ENCODE assay signal across 14 mouse cellular contexts in the genomic region with DNA sequence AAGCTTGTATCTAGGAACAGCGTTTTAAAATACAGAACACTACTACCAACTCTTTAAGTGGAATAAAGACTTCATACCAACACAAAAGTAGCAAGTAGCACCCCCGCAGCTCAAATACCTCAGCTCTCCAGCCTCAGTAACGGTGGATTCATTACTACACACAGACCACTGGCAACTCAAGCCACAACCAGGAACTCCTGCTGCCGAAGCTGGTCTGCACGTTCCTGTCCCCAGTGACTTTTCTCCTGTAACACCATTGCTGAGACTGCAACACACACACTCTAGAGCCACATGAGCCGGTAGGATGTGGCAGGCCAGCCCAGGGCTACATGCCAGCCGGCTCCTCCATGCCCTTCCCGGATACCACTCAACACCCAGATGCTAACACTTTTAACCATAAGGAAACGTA. TPM values are rescaled to one million over a fixed set of nuclear protein-coding genes. Genes with fewer than 3 reads are reported as not detected.
A peak's percentile ranks its signal among the peaks of the same experiment; 100 is the strongest.
DNase-seq lines count a peak whose midpoint lies in the region; ATAC-seq and TF ChIP-seq lines count a peak whose summit lies in the region.
"Had no signal": no experiment of that assay in that cellular context is flagged by ENCODE, and none has a peak within 500 bp of the region (broad histone marks: within the 10 kb centered on the region; RNA-seq: fewer than 3 reads in every experiment).

No protein-coding gene starts in this region.

- POLR2A ChIA-PET in Patski (lab: Charles Lee), result interaction anchor here (0.9 kb wide), 1 partner anchor 20 kb away, joined by 3 read pairs; a partner anchor contains a TSS

- in situ Hi-C loops in Patski (cut with MboI; ENCODE audit: low pct_unique_long_range_greater_than_20kb), result no loop called here

- no peak overlapping the region for H3K9ac ChIP-seq in heart, embryonic 11.5 days (ENCODE audit: low read depth, low read length)
- no peak overlapping the region; the same call in 1 of the 2 replicates for H3K9ac ChIP-seq in hindbrain, embryonic 11.5 days (ENCODE audit: low read depth, low read length)
- H3K9ac ChIP-seq: liver, embryonic 15.5 days had no signal

- no peaks in the 10 kb centered on the region for H3K36me3 ChIP-seq in heart, embryonic 11.5 days (ENCODE audit: control insufficient read depth, insufficient read depth, low read length)
- no peaks in the 10 kb centered on the region for H3K36me3 ChIP-seq in megakaryocyte, embryonic 14.5 days (replicated peaks; ENCODE audit: low read length)
- no peaks in the 10 kb centered on the region for H3K36me3 ChIP-seq in hindbrain, embryonic 11.5 days (ENCODE audit: control insufficient read depth, insufficient read depth, low read length)
- H3K36me3 ChIP-seq: hindbrain, embryonic 10.5 days; liver, embryonic 15.5 days had no signal

- WGBS in heart, embryonic 11.5 days (ENCODE audit: insufficient replicate concordance), result 50% methylated on average over 9 of the region's 9 CpGs
- WGBS in hindbrain, embryonic 11.5 days, result 73% methylated on average over 9 of the region's 9 CpGs

- H3K9me3 ChIP-seq in heart, embryonic 11.5 days (replicated peaks; ENCODE audit: control insufficient read depth, low read length), result no peaks in the 10 kb centered on the region
- H3K9me3 ChIP-seq in megakaryocyte, embryonic 14.5 days, result peaks cover 4% of the 10 kb centered on the region; the same call in 1 of the 2 replicates
- no peaks in the 10 kb centered on the region for H3K9me3 ChIP-seq in hindbrain, embryonic 11.5 days (ENCODE audit: control insufficient read depth, low read length)
- H3K9me3 ChIP-seq: hindbrain, embryonic 10.5 days; liver, embryonic 15.5 days had no signal

- TF ChIP-seq CTCF in Patski (IDR thresholded peaks at IDR 0.05), result no peak

- DNase-seq in gastrocnemius, postnatal 10 days, result peak; percentile 35
- DNase-seq in gastrocnemius, postnatal 25 days, result no peak
- no peak for DNase-seq in Patski (ENCODE audit: low read depth, low spot score)
- no peak for DNase-seq in hindbrain, embryonic 11.5 days (ENCODE audit: low spot score)
- DNase-seq in Muller cell, postnatal 12 days (ENCODE audit: inconsistent ontology term), result no peak
- DNase-seq: cerebellum, adult 2 months; kidney, postnatal 10 days had no signal

- peak; percentile 36 for ATAC-seq in Patski
- 0 out of 2 replicates have a peak, but pooled peaks have one; percentile 31 for ATAC-seq in heart, embryonic 11.5 days (replicated peaks; ENCODE audit: insufficient number of reproducible peaks, low FRiP score, low TSS enrichment)
- ATAC-seq in activated CD4-positive, CD25-positive, alpha-beta regulatory T cell, adult 4 months, result no peak
- no peak for ATAC-seq in hindbrain, embryonic 11.5 days (ENCODE audit: low FRiP score)
- ATAC-seq: CD4-positive, CD25-positive, alpha-beta regulatory T cell, adult 4 months had no signal

- CTCF ChIA-PET in Patski (lab: Charles Lee), result interaction anchor here (1.1 to 2.1 kb wide), 2 partner anchors 37 to 51 kb away, joined by 4 to 9 read pairs; no protein-coding TSS in a partner anchor

- H3K27ac ChIP-seq in heart, embryonic 11.5 days (ENCODE audit: low read depth, low read length), result peak overlapping the region; percentile 70
- H3K27ac ChIP-seq in hindbrain, embryonic 11.5 days (ENCODE audit: low read depth, low read length), result no peak overlapping the region
- H3K27ac ChIP-seq: hindbrain, embryonic 10.5 days; liver, embryonic 15.5 days had no signal

- peak overlapping the region; percentile 40 for H3K4me2 ChIP-seq in heart, embryonic 11.5 days
- no peak overlapping the region for H3K4me2 ChIP-seq in hindbrain, embryonic 11.5 days (replicated peaks; ENCODE audit: low read depth, low read length)
- H3K4me2 ChIP-seq: liver, embryonic 15.5 days had no signal

- no peak overlapping the region for H3K4me3 ChIP-seq in heart, embryonic 11.5 days (ENCODE audit: low read depth, low read length)
- H3K4me3 ChIP-seq in megakaryocyte, embryonic 14.5 days (replicated peaks), result peak overlapping the region; percentile 83
- no peak overlapping the region for H3K4me3 ChIP-seq in hindbrain, embryonic 11.5 days (ENCODE audit: low read depth, low read length)
- H3K4me3 ChIP-seq: hindbrain, embryonic 10.5 days; liver, embryonic 15.5 days had no signal

- H3K27me3 ChIP-seq in Patski, result no peaks in the 10 kb centered on the region
- H3K27me3 ChIP-seq in heart, embryonic 11.5 days (ENCODE audit: control insufficient read depth, insufficient read depth, low read length), result no peaks in the 10 kb centered on the region
- peaks cover 2% of the 10 kb centered on the region for H3K27me3 ChIP-seq in megakaryocyte, embryonic 14.5 days (replicated peaks)
- H3K27me3 ChIP-seq in hindbrain, embryonic 11.5 days (ENCODE audit: control insufficient read depth, insufficient read depth, low read length), result no peaks in the 10 kb centered on the region
- H3K27me3 ChIP-seq: liver, embryonic 15.5 days had no signal

- H3K4me1 ChIP-seq in heart, embryonic 11.5 days (ENCODE audit: control insufficient read depth, insufficient read depth, low read length), result peaks cover 19% of the 10 kb centered on the region
- peaks cover 66% of the 10 kb centered on the region for H3K4me1 ChIP-seq in megakaryocyte, embryonic 14.5 days
- H3K4me1 ChIP-seq in hindbrain, embryonic 11.5 days (replicated peaks; ENCODE audit: control insufficient read depth, insufficient read depth, low read length), result no peaks in the 10 kb centered on the region

RNA-seq across cellular contexts. Expression of a gene that starts 20.0 kb away (rescaled TPM):
- 100 to 1,000 TPM; 143 to 165 TPM for total RNA-seq in gastrocnemius, postnatal 10 days (2021)
- 10 to 100 TPM; 84.0 to 88.2 TPM for total RNA-seq in gastrocnemius, postnatal 25 days (2021)
- 419 TPM for polyA plus RNA-seq in Patski (2021)
- polyA plus RNA-seq in heart, embryonic 11.5 days (2014; fragmentation: Nextera tagmentation; extraction: Ambion mirVana), result 287 and 296 TPM in 2 replicates
- 70.4 and 932 TPM in 2 replicates for polyA plus RNA-seq in megakaryocyte, embryonic 14.5 days (2012; ENCODE audit: insufficient read depth, low replicate concordance)
- 100 to 1,000 TPM; 383 to 392 TPM for polyA plus RNA-seq in activated CD4-positive, CD25-positive, alpha-beta regulatory T cell, adult 4 months (2017; shearing (Covaris generic))
- 342 and 368 TPM in 2 replicates for polyA plus RNA-seq in hindbrain, embryonic 11.5 days (2014; fragmentation: Nextera tagmentation; extraction: Ambion mirVana)

RNA-seq across cellular contexts. Expression of a gene that starts 46.9 kb away (rescaled TPM):
- total RNA-seq in gastrocnemius, postnatal 10 days (2021), result not detected
- total RNA-seq in gastrocnemius, postnatal 25 days (2021), result not detected
- polyA plus RNA-seq in Patski (2021), result not detected
- polyA plus RNA-seq in heart, embryonic 11.5 days (2014; fragmentation: Nextera tagmentation; extraction: Ambion mirVana), result not detected in 2 replicates
- 2.4 TPM in 1 of 2 replicates, not detected in the other for polyA plus RNA-seq in megakaryocyte, embryonic 14.5 days (2012; ENCODE audit: insufficient read depth, low replicate concordance)
- 1 to 10 TPM in 1 of 2 experiments, under 1 TPM in 1; 0.38 to 3.9 TPM for polyA plus RNA-seq in activated CD4-positive, CD25-positive, alpha-beta regulatory T cell, adult 4 months (2017; shearing (Covaris generic))
- not detected in 2 replicates for polyA plus RNA-seq in hindbrain, embryonic 11.5 days (2014; fragmentation: Nextera tagmentation; extraction: Ambion mirVana)
- polyA plus RNA-seq: liver, embryonic 15.5 days had no signal

RNA-seq across cellular contexts. Expression of a gene that starts 47.0 kb away (rescaled TPM):
- not detected for total RNA-seq in gastrocnemius, postnatal 10 days (2021)
- total RNA-seq in gastrocnemius, postnatal 25 days (2021), result not detected
- not detected for polyA plus RNA-seq in Patski (2021)
- polyA plus RNA-seq in heart, embryonic 11.5 days (2014; fragmentation: Nextera tagmentation; extraction: Ambion mirVana), result not detected in 2 replicates
- polyA plus RNA-seq in megakaryocyte, embryonic 14.5 days (2012; ENCODE audit: insufficient read depth, low replicate concordance), result not detected in 2 replicates
- polyA plus RNA-seq in activated CD4-positive, CD25-positive, alpha-beta regulatory T cell, adult 4 months (2017; shearing (Covaris generic)), result not detected
- 0.15 TPM in 1 of 2 replicates, not detected in the other for polyA plus RNA-seq in hindbrain, embryonic 11.5 days (2014; fragmentation: Nextera tagmentation; extraction: Ambion mirVana)
- polyA plus RNA-seq: CD4-positive, CD25-positive, alpha-beta regulatory T cell, adult 4 months; cerebellum, adult 2 months; hindbrain, embryonic 10.5 days; liver, embryonic 15.5 days; midbrain, embryonic 16.5 days had no signal

Comparison
In these comparisons a context has a peak if more than half of its experiments do, and no peak if none do; other contexts are left out.
1. ATAC-seq: peak in Patski (single experiment) and heart, embryonic 11.5 days (single experiment); none in activated CD4-positive, CD25-positive, alpha-beta regulatory T cell, adult 4 months (single experiment) and hindbrain, embryonic 11.5 days (single experiment).